Comparison of ENCODE assay signal across 13 mouse cellular contexts in the genomic region with DNA sequence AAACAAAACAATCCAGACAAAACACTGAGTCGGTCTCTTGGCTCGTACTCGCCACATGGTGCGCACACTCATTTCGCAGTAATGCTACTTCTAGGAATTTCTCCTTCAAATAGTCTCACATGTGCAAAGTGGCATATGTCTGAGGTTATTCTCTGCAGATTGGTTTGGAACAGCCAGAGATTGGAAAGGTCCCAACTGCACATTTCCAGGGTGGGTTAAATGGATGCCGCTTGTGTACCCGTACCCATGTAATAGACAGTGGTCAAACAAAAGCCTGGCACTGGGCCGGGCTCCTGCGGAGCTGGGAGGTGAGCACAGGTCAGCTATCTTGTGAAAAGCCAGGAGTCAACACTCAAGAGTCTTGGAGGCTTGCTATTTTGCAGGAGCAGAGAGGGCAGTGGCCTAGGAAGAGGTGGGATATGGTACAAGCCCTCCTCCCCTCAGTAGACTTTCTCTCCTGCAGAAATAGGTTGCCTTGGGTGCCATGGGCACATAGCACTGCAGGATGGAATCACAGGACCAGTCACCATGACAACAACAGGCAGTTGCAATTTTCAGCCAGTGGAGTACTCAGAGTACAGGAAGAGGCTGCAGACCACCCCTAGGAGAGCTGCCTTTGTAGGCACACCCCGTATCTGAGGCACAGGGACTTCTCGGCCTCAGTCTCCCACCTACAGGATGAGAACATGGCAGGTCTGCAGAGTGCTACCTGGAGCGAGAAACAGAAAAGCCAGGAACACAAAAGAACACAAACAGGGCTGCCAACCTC. TPM values are rescaled to one million over a fixed set of nuclear protein-coding genes. Genes with fewer than 3 reads are reported as not detected.
DNase-seq lines count a peak whose midpoint lies in the region; ATAC-seq and TF ChIP-seq lines count a peak whose summit lies in the region.
"Had no signal": no experiment of that assay in that cellular context is flagged by ENCODE, and none has a peak within 500 bp of the region (broad histone marks: within the 10 kb centered on the region; RNA-seq: fewer than 3 reads in every experiment).

No protein-coding gene starts in this region.

- 64% methylated on average over 12 of the region's 12 CpGs for WGBS in forebrain, embryonic 12.5 days
- 85% methylated on average over 12 of the region's 12 CpGs for WGBS in heart, embryonic 12.5 days

- peak overlapping the region; percentile 98 for H3K27ac ChIP-seq in forebrain, embryonic 12.5 days
- H3K27ac ChIP-seq in layer of hippocampus, adult 2 months, result peak overlapping the region; percentile 89
- no peak overlapping the region for H3K27ac ChIP-seq in heart, embryonic 12.5 days (ENCODE audit: poor library complexity, severe bottlenecking)
- H3K27ac ChIP-seq: embryonic facial prominence, embryonic 12.5 days had no signal

- H3K4me3 ChIP-seq in forebrain, embryonic 12.5 days (replicated peaks), result no peak overlapping the region
- peak overlapping the region; percentile 17; the same call in 1 of the 2 replicates for H3K4me3 ChIP-seq in layer of hippocampus, adult 2 months
- no peak overlapping the region for H3K4me3 ChIP-seq in heart, embryonic 12.5 days
- H3K4me3 ChIP-seq: embryonic facial prominence, embryonic 12.5 days had no signal

- H3K27me3 ChIP-seq in forebrain, embryonic 12.5 days, result no peaks in the 10 kb centered on the region
- H3K27me3 ChIP-seq in heart, embryonic 12.5 days (replicated peaks), result peaks cover 4% of the 10 kb centered on the region; the same call in 1 of the 2 replicates
- H3K27me3 ChIP-seq: embryonic facial prominence, embryonic 12.5 days had no signal

- H3K4me2 ChIP-seq in forebrain, embryonic 12.5 days, result peak overlapping the region; percentile 44
- no peak overlapping the region for H3K4me2 ChIP-seq in heart, embryonic 12.5 days
- H3K4me2 ChIP-seq: embryonic facial prominence, embryonic 12.5 days had no signal

- TF ChIP-seq CTCF in layer of hippocampus, adult 2 months (conservative IDR thresholded peaks at IDR 0.05), result no peak

- peak; percentile 37 for ATAC-seq in forebrain, embryonic 12.5 days (ENCODE audit: low FRiP score)
- ATAC-seq in heart, embryonic 12.5 days (ENCODE audit: insufficient number of reproducible peaks, low FRiP score), result no peak; the same call in 1 of the 2 replicates

- peaks cover 36% of the 10 kb centered on the region for H3K4me1 ChIP-seq in forebrain, embryonic 12.5 days
- H3K4me1 ChIP-seq in heart, embryonic 12.5 days (replicated peaks), result peaks cover 16% of the 10 kb centered on the region

- H3K9ac ChIP-seq in forebrain, embryonic 12.5 days, result peak overlapping the region; percentile 30; the same call in 1 of the 2 replicates
- no peak overlapping the region for H3K9ac ChIP-seq in heart, embryonic 12.5 days
- H3K9ac ChIP-seq: embryonic facial prominence, embryonic 12.5 days had no signal

- H3K36me3 ChIP-seq in forebrain, embryonic 12.5 days (replicated peaks), result no peaks in the 10 kb centered on the region
- H3K36me3 ChIP-seq in heart, embryonic 12.5 days, result no peaks in the 10 kb centered on the region
- H3K36me3 ChIP-seq: embryonic facial prominence, embryonic 12.5 days had no signal

- DNase-seq in layer of hippocampus, adult 18-20 months (ENCODE audit: low spot score in 2 of 2), result peak; percentile 51 to 75
- no peak for DNase-seq in layer of hippocampus, adult 9-10 months (ENCODE audit: low spot score)
- DNase-seq in layer of hippocampus, adult 2 months (ENCODE audit: low spot score in 2 of 2), result peak in 1 of 2 experiments; percentile 58
- peak; percentile 54 for DNase-seq in right cerebral cortex, adult 18-20 months
- no peak for DNase-seq in yolk sac, embryonic 10.5 days (ENCODE audit: low spot score)
- no peak for DNase-seq in kidney, postnatal 14 days
- DNase-seq: kidney, adult 11 months had no signal

- no peaks in the 10 kb centered on the region for H3K9me3 ChIP-seq in forebrain, embryonic 12.5 days
- H3K9me3 ChIP-seq in heart, embryonic 12.5 days (replicated peaks), result no peaks in the 10 kb centered on the region
- H3K9me3 ChIP-seq: embryonic facial prominence, embryonic 12.5 days had no signal

RNA-seq across cellular contexts. Expression of gene Klf13, which starts 19.3 kb away (rescaled TPM):
- 100 to 1,000 TPM; 202 to 217 TPM for total RNA-seq in layer of hippocampus, adult 18-20 months (2021)
- 21.9 and 26.1 TPM in 2 replicates for polyA plus RNA-seq in forebrain, embryonic 12.5 days (2016; fragmentation: Nextera tagmentation; extraction: Ambion mirVana)
- total RNA-seq in layer of hippocampus, adult 2 months (2021), result 100 to 1,000 TPM; 200 to 216 TPM
- polyA plus RNA-seq in heart, embryonic 12.5 days (2016; fragmentation: Nextera tagmentation; extraction: Ambion mirVana), result 16.7 and 17.4 TPM in 2 replicates

RNA-seq across cellular contexts. Expression of gene E030018B13Rik, which starts 41.4 kb away (rescaled TPM):
- not detected for total RNA-seq in layer of hippocampus, adult 18-20 months (2021)
- not detected in 2 replicates for polyA plus RNA-seq in forebrain, embryonic 12.5 days (2016; fragmentation: Nextera tagmentation; extraction: Ambion mirVana)
- total RNA-seq in layer of hippocampus, adult 2 months (2021), result not detected
- polyA plus RNA-seq in heart, embryonic 12.5 days (2016; fragmentation: Nextera tagmentation; extraction: Ambion mirVana), result not detected in 2 replicates
- total RNA-seq: megakaryocyte, adult 5-6 weeks had no signal
- polyA plus RNA-seq: embryonic facial prominence, embryonic 12.5 days; limb, embryonic 14.5 days; small intestine, adult 2 months had no signal

Comparison
In these comparisons a context has a peak if more than half of its experiments do, and no peak if none do; other contexts are left out.
1. DNase-seq: peak in layer of hippocampus, adult 18-20 months (2 of 2) and right cerebral cortex, adult 18-20 months (single experiment); none in layer of hippocampus, adult 9-10 months (single experiment), yolk sac, embryonic 10.5 days (single experiment) and kidney, postnatal 14 days (single experiment).